Mouse (Mus musculus): Measurements from ENCODE around the gene Nanos1. TPM values are rescaled to one million over a fixed set of nuclear protein-coding genes. Genes with fewer than 3 reads are reported as not detected.

Gene Nanos1
- polyA plus RNA-seq (2014; fragmentation: Illumina TruSeq; extraction: RNeasy Lipid Tissue Mini Kit (QIAGEN cat#74804); ENCODE audit: insufficient read depth, low read depth, low replicate concordance): 0.71 TPM

DNA sequence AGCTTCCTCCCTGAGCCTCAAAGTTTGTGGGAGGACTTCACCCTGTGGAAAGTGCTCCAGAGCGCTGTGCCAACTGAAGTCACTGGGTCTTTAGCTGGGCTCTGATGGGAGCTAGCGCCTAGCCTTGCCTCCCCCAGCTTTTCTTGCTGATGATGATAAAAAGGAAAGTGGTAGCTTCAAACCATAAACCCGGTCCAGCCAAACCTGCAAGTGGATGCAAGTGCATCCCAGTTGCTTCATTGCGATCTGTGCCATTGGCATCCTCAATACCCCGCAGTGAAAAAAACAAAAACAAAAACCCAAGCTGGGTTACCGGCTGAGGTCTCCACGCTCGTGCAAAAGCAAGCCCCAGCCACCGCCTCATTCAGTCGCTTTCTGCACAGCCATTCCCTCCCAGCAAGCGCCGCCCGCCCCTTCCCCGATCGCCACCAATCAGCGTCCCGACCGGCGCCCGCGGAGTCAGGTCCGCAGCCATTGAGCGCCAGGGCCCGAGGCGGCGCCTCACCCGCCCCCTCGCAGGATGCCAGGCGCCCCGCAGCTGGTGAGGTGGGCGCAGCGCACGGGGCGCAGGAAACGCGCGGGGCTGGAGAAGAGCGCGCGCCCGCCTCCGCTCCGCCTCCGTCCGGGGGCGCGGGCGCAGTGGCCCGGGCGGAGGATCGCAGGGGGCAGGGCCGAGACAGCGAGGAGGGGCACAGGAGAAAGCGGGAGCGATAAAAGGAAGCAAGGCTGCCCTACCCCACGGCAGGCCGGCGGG is at the start of gene Nanos1:
Gene Nanos1, plus strand, starts transcription at position 550 of the 754 bp plus-strand sequence.

GRCm38 (mm10) chr19:60790551-60791161 is 34.9 kb downstream of the Nanos1 start, which contains the start of gene Eif3a:
Eif3a (minus strand) TSS chr19:60790658.

Other genes starting within 250 kb of the Nanos1 start
- gene Cacul1, start 175.0 kb upstream of the Nanos1 start, polyA plus RNA-seq (2014; fragmentation: Illumina TruSeq; extraction: RNeasy Lipid Tissue Mini Kit (QIAGEN cat#74804); ENCODE audit: insufficient read depth, low read depth, low replicate concordance): 10.5 TPM
- 50.9 TPM for gene Eif3a, start 34.7 kb downstream of the Nanos1 start, polyA plus RNA-seq (2014; fragmentation: Illumina TruSeq; extraction: RNeasy Lipid Tissue Mini Kit (QIAGEN cat#74804); ENCODE audit: insufficient read depth, low read depth, low replicate concordance)
- 16.2 TPM for gene Fam45a, start 55.6 kb downstream of the Nanos1 start, polyA plus RNA-seq (2014; fragmentation: Illumina TruSeq; extraction: RNeasy Lipid Tissue Mini Kit (QIAGEN cat#74804); ENCODE audit: insufficient read depth, low read depth, low replicate concordance)
- 4.9 TPM for gene Sfxn4, start 105.5 kb downstream of the Nanos1 start, polyA plus RNA-seq (2014; fragmentation: Illumina TruSeq; extraction: RNeasy Lipid Tissue Mini Kit (QIAGEN cat#74804); ENCODE audit: insufficient read depth, low read depth, low replicate concordance)
- 62.5 TPM for gene Prdx3, start 118.6 kb downstream of the Nanos1 start, polyA plus RNA-seq (2014; fragmentation: Illumina TruSeq; extraction: RNeasy Lipid Tissue Mini Kit (QIAGEN cat#74804); ENCODE audit: insufficient read depth, low read depth, low replicate concordance)
- 19.3 TPM for gene Grk5, start 133.8 kb downstream of the Nanos1 start, polyA plus RNA-seq (2014; fragmentation: Illumina TruSeq; extraction: RNeasy Lipid Tissue Mini Kit (QIAGEN cat#74804); ENCODE audit: insufficient read depth, low read depth, low replicate concordance)